Mouse (Mus musculus) frontal cortex, postnatal 14 days (tissue): Measurements from ENCODE around the gene Ift122.
A peak's percentile ranks its signal among the peaks of the same experiment; 100 is the strongest.
"Not testable (repeated sequence)": the region's sequence is repeated elsewhere in the genome, so short reads cannot be mapped to it uniquely, and the experiment has no call there.

Source experiments
- DNase-seq, 2 experiments: peaks; one replicate each; pipeline ENCODE4 v3.0.0; 2022; ENCODE audit warnings: low spot score in 2 of 2

Gene Ift122

DNA sequence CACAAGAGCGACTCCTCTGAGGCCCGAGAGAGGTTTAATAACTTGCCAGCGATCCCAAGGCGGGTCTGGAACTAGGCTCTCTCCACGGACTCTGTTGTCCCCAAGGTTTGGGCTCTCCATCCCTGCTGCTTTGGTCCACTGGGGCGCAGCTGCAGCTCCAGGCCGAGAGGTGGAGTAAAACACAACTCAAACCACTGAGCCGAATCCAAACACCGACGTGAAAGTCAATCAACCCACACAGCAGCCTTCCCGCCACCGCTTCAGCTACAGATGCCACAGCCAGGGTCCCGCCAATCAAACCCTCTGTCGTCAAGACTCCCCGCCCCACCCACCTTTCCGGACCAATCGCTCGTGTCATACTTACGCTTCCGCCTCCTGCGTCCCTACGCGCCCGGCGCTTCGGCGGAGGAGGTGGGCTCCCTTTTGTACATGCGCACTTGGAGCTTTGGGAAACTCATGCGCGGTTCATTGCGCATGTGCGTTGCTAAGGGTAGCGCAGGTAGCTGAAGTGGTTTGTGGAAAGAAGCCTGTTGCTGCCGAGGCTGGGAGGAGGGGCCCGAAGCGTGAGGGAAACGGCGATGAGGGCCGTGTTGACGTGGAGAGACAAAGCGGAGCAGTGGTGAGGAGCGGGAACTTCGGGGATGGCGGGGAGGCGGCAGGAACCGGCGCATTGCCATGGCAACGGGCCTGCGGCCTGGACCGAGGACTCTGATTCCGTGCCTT lies at the start of gene Ift122, which contains the start of gene Mbd4:
Gene Ift122 (plus strand): TSS at position 380 of the 723 bp plus-strand sequence.
Gene Mbd4 (minus strand): TSS at position 281 of the 723 bp plus-strand sequence.
- DNase-seq = peak; percentile 98 to 99

DNA sequence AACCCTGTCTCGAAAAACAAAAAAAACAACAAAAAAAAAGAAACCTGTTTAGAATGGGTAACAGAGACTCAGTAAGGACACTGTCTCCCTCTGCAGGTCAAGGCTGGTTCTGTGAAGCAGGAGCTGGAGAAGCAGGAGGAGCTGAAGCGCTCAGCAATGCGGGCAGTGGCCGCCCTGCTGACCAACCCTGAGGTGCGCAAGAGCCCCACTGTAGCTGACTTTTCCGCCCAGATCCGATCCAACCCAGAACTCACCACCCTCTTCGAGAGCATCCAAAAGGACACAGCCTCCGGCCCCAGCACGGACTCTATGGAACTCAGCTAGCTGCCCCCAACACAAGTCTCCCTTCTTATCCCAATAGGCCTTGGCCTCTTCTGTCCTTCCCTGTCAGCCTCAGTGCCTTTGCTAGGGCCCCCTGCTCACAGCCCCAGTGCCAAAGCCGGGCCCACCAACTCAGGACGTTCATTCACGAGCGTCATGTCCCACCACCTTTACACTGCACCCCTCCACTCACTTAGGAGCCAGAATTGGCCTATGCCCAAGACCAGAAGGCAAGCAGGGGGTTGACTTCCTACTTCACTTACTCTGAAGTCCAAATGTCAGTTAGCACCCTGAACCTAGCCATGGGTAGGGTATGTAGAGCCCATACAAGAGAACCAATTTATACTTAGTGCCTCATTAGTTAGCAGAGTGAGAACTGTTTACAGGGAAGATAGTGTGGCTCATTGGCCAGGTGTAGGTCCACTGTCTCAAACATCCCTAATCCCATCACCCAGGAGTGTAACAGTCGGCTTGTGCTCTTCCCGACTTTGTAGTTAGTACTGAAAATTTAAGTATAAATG lies 49.5 kb upstream of the Ift122 start:
- DNase-seq = peak; percentile 65 to 69

DNA sequence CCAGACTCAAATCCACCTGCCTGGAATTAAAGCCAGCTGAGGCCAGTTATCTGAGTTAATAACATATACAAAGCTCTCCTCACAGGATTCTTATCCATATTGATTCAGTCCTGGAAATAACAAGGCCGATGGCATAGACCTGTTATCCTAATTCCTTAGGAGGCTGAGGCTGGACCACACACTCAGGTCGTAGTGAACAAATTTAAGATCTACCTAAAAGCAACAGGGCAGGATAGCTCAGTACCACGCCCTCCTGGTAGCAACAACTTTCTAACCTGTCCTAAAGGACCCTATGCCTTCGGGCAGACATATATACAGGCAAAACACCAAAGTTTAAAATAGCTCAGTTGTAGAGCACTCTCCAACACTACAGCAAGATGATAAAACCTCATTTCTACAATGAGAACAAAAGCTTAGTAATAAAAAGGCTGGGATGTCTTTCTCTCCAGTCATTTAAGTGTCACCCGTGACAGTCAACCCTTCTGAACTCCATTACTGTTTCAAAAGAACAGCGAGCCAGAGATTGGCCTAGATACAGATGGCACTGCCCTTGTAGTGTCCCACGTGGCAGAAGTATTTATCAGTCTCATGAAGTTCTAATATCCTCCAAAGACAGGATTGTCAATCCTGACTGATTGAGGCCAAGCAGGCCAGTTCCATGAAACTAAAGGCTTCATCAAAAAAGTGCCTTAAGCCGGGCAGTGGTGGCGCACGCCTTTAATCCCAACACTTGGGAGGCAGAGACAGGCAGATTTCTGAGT lies 48.7 kb upstream of the Ift122 start:
- no peak for DNase-seq

DNA sequence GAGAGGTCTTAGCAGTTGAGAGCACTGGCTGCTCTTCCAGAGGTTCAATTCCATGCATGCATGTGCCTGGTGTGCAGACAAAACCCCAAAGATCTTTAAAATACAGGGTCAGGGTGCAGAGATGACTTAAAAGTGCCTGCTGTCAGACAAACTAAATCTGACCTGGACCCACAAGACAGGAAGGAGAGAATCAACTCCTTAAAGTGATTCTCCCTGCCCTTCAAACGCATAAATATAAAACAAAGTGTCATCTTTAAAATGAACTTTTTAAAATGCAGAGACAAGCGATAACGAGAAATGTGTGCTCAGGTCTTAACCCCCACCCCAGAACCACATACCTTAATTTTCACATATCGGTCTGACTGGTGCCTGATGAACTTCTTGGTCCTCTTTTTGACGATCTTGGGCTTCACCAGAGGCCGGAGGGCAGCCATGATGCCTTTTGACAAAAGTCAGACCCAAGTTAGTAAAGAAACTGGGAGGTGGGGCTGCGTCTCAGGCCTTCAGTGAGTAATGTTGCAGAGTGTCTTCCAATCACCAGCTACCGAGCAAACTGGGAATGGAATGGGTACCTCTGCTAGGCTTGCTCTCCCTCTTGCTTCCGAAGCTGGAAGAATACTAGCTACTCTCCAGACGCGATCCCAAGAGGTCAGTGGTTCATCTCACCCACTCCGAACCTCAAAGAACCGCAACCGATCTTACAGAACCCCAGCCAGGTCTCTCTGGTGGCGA lies 45.6 kb upstream of the Ift122 start:
- no peak for DNase-seq

DNA sequence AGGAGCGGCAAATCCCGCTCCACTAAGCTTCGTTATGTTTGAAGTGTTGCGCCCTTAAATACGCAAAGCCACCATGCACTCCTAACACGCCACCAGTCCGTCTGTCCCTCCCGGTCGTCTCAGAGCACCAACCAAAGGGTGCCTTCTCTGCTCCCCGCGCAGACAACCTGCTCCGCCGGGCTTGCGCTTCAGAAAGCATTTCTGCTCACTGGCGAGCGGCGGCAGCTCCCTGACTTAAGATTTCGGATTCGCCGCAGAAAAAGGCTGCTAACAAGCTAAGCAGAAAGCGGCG lies 45.1 kb upstream of the Ift122 start:
- no peak for DNase-seq

DNA sequence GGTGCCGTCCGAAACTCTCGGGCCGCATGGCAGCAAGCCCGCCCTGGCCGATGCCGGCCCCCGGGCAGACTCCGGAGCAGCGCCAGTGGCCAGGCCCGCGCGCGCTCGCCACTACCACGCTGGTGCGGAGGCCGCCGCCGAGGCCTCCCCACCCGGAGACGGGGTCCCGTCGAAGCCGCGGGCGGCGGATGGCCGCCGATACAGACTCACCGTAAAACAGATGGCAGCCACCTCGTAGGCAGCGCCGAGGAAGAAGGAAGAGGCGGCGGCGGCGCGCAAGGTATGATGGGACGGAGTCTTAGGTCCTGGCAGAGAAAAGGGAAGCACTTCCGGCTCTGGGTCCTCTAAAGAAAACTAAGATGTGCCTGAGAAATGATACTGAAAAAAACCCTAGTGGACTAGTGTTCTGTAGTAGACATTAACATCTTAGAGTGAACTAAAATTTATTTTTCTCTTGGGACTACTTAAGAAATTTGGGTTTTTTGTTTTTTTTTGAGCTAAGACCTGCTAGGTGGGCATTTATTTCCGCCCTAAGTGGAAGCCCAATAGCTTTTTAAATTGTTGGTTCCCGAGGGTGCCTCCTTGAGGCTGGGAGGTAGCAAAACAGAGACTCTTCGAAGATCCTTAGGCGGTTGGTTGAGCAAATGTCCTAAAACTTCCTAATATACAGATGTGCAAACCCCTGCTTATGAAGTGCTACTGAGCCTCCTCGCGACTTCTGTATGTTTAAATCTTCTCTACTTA lies 44.6 kb upstream of the Ift122 start, which contains the start of gene Rpl32:
Gene Rpl32 (minus strand): TSS at position 260 of the 744 bp plus-strand sequence.
- DNase-seq = peak; percentile 74 to 82

DNA sequence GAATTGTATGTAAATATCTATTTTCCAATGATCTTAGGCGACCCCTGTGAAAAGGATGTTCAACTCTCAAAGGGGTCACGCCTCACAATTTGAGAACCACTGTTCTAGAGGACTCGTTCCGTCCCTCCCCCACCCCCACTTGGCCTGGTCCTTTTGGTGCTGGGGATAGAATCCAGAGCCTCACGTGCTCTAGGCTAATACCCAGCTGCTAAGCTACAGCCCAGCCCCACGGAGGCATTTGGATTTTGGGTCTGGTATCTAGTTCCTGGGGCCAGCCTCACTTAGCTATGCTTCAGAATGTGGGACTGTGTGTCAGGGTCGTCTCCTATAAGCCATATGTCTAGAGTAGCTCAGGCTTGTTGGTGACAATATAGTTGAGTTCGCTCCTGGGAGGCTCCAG lies 41.7 kb upstream of the Ift122 start:
- no peak for DNase-seq

DNA sequence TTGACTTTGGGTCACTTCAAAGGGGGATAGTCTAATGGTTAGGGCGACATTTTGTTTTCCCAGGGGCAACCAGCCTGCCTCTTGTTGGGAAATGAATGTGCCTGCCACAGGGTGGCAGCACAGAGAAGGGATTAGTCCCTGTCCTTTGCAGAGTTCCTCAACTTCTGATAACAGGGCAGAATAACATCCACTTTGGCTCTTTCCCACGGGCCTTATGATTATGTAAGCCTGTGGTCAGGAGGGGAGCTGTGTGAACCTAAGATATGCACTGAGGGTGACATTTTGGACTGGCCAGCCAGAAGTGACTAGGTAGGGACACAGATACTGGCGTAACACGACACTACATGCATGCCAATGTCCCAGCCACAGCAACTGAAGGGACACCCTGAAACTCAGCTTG lies 39.2 kb upstream of the Ift122 start:
- DNase-seq = peak in 1 of 2 experiments; percentile 40

DNA sequence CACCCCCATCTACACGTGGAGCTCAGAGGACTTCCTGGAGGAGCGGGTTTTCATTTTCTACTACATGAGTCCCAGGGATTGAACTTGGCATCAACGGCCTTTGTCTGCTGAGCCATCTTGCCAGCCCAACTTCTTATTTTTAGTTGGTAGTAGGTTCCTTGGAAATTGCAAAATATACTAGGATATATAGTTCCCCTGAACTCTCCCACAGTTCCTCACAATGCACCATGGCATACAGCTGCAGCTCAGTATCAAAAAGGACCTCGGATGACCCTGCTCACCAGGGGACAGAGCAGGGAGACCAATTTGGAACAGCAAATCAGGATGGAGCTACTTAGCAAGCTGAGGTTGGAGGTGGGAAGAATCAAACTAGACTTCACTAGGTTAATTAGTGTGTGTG lies 38.2 kb upstream of the Ift122 start:
- no peak for DNase-seq

DNA sequence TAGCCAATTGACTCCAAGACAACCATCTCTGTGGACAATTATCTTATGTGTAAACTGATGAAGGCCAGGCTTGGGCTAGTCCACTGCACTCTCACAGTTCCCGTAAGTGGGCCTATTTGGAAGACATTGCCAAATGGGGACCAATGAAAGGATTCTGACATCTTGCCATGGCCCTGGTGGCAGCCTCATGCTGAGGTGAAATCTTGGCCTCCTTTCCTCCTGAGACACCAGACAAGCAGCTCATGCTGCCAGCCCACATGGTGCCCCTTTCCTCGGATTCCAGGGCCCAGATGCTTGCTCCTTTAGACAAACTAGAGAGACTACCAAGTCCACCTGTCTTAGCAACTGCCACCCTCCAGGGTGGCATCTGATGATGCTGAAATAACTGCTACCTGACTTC lies 35.1 kb upstream of the Ift122 start:
- DNase-seq = no peak

DNA sequence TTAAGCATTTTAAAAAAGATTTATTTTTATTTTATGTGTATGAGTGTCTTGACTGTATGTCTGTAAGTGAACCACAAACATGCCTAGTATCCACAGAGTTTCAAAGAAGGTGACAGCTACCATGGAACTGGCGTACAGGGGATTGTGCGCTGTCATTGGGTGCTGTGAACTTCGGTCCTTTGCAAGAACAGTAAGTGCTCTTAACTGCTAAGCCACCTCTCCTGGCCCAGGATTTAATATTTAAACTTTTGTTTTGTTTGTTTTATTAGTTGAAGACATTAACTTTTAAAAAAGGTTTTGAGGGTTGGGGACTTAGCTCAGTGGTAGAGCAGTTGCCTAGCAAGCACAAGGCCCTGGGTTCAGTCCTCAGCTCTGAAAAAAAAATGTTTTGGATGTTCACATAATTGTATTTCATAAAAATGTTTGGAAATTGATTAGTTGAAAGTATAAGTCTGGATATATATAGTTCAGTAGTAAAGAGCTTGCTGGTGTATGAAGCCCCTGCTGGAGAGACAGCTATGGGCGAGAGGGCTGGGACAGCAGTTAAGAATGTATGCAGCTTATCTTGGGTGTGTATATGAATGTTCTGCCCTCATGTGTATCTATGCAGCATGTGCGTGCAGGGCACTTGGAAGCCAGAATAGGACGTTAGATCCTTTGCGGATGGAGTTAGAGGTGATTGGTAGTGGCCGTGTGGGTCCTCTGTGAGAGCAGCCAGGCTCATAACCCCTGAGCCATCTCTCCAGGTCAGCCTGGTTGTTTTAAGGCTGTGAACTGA lies 31.9 kb upstream of the Ift122 start:
- no peak for DNase-seq

DNA sequence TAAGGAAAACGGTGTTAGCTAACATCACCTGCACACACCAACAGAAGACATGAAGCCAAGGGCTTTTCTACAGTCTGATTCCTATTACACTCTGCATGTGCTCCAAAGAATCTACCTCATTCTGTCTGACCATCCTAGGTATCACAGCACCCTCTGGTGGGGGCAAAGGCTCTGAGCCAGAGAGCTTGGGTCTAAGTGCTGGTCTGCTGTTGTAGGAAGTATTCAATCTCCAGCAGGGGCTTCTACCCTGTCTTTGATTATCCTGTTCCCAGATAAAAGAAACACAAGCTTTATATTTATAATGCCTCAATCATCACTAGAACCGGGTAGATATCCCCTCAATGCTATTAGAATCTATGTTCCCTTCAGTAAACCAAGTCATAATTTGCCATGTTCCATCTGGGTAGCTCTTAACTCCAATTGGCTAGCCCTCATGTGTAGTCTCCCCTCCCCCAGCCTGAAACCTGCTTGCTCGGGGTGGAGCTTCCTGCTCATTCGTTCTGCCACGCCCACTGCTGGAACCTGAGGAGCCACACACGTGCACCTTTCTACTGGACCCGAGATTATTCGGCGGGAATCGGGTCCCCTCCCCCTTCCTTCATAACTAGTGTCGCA lies 29.3 kb upstream of the Ift122 start:
- DNase-seq = not testable (repeated sequence)

DNA sequence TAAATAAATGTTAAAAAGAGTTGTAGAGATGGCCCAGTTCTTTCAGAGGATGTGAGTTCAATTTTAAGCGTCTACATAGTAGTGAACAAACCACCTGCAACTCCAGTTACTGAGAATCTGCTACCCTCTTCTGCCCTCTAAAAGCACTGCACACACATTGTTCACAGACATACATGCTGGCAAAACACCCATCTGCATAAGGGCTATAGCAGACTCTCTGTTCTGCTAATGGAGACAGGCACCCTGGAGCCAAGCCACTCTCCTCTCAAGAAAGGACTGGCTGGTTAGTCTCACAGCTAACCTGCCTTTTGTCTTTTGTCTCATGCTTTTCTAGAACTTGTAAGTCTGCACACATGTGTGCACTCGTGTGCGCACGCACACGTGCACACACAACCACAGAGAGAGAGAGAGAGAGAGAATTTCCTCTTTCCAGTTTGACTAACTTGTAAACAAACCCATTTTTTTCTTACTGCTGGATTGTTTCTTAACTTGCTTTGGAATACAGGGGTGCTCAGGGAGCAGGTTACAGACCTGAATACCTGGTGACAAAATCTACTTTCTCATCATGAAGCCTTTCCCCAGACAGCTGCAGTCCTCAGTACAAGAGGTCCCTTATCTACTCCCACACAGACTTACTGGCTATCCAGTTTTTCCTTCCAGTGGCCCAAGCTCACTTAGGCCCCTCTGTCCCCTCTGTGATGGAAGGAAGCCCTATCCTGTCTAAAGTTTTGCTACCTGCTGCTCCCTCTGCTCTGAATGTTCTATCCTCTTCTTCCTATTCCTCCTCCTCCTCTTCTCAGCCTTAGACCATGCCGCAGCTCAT lies 22.3 kb upstream of the Ift122 start:
- DNase-seq = no peak

DNA sequence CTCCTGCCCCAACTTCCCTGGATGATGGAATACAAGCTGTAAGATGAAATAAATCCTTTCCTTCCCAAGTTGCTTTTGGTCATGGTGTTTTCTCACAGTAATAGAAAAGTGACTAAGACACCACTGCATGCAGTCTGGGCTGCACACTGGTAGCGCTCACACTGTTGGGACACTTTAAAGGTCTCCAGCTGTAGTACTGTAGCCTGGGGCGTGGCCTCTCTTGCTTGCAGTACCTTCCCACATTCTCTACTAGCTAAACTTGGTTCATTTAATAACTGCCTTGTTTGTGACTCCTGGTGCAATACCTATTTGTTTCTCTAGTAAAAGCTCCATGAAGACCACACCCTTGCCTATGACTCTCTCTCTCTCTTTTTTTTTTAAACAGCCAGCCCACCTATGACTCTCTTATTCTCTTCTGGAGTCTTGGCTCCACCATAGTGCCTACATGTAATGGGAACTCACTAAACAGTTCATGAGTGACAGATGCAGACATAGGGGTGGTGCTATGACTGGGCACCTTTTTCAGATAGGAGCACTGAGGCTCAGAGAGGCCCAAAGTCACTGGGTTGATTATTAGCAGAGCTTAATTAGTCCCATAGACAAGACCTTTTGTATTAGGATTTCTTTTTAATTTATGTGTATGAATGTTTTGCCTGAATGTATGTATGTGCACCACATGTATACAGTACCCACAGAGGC lies 21.0 kb upstream of the Ift122 start:
- DNase-seq = no peak

DNA sequence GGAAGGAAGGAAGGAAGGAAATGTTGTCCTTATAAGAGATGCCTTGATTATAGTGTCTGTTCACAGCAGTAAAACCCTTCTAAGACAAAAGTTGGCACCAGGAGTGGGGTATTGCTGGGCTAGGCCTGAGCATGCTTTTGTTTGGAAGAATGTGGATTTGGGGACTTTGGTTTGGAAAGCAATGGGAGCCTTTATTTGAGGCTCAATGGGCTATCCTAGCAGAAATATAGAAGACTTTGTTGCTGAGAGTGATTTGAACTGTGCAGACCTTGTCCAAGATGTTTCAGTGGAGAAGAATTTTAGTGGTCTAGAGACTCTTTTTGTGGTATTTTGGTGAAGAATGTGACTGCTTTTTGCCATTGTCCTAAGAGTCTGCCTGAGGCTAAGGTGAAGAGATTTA lies 19.4 kb upstream of the Ift122 start:
- DNase-seq = no peak

DNA sequence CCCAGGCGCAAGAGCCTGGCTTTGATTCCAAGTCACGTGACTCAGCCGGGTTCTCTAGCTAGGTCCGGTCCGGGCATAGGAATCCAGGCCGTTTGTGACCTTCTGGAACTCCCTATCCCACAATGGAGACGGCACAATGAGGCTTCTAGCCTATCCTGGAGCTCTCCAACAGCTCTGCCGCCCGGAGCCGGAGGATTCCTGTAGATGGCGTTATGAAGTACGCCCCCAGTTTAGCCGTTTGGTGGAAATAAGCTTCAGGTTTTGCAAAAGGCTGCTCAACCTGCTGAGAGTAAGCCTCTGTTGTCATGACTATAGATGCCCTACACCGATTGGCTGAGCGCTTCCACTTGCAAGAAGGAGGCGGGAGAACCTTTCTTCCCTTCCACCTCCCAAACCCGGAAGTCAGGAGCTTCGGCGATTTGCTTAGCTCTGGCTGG lies 15.1 kb upstream of the Ift122 start, which contains the start of gene Efcab12:
Gene Efcab12 (minus strand): TSS at position 252 of the 437 bp plus-strand sequence.
- peak; percentile 64 to 68 for DNase-seq

DNA sequence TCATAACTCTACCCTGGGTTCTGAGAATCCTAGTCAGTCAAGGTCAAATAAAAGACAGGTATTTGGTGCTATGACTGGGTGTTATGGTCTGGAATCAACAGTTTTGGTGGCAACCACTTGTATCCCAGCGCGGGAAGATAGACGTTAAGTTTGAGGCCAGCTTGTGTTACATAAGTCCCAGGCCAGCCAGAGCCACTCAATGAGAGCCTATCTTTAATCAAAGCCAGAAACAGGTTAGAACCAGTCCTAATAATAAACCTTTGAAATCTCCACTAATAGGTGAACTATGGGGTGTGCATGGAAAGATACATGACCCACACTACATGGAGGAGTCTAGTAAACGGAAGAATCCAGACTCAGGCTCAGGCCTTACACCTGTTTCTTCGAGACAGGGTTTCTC lies 14.5 kb upstream of the Ift122 start:
- no peak for DNase-seq

DNA sequence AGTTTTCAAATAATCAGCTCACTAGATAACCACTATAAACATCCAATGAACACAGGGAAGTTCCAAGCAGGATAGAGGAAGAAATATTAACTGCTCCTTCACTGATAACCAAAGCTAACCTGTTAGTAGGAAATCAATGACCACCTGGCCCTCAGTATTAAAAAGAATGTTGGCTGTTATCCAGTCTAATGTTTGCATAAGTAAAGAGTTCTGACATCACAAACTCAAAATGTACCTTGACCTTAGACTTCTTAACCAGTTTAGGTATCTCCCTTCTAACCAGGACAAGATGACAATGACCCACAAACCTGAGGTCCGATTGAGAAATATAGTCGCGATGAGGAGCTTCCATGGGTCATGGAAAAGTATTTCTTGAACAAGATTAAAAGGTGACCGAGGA lies 8.3 kb upstream of the Ift122 start:
- DNase-seq = no peak
